Mouse (Mus musculus) effector memory CD4-positive, alpha-beta T cell, adult 5 months (primary cell): ENCODE data around the gene Gabrd. TPM values are rescaled to one million over a fixed set of nuclear protein-coding genes. Genes with fewer than 3 reads are reported as not detected.

Experiments
- polyA plus RNA-seq: library from polyadenylated mRNA; unstranded; fragments of 100-300 nt; shearing (Covaris generic); gene quantifications from one replicate; pipeline ENCODE4 v1.2.1, GENCODE M21; 2017

Gene Gabrd
- 0.32 TPM for polyA plus RNA-seq

GRCm38 (mm10) chr4:155397511-155398221 lies at the start of gene Gabrd:
Gene Gabrd (minus strand): TSS chr4:155398112.

GRCm38 (mm10) chr4:155409058-155409776 lies 11.3 kb upstream of the Gabrd start, which contains the start of gene Cfap74:
Gene Cfap74 (plus strand): TSS chr4:155409190.

GRCm38 (mm10) chr4:155361303-155361791 lies 36.6 kb downstream of the Gabrd start, which contains the start of gene Prkcz:
Gene Prkcz (minus strand): TSS chr4:155361361.

Other genes starting within 250 kb of the Gabrd start
- gene Ski, start 175.5 kb downstream of the Gabrd start, polyA plus RNA-seq = 136 TPM
- gene Faap20, start 148.3 kb downstream of the Gabrd start, polyA plus RNA-seq = 51.6 TPM
- gene Prkcz, start 36.8 kb downstream of the Gabrd start, polyA plus RNA-seq = 30.7 TPM
- gene Cfap74, start 11.1 kb upstream of the Gabrd start, polyA plus RNA-seq = 3.9 TPM
- gene Tmem52, start 71.0 kb upstream of the Gabrd start, polyA plus RNA-seq = not detected
- gene Gnb1, start 93.2 kb upstream of the Gabrd start, polyA plus RNA-seq = 438 TPM
- 98.5 TPM for gene Nadk, start 164.3 kb upstream of the Gabrd start, polyA plus RNA-seq
- gene Slc35e2, start 203.3 kb upstream of the Gabrd start, polyA plus RNA-seq = 25.6 TPM
- gene Cdk11b, start 226.7 kb upstream of the Gabrd start, polyA plus RNA-seq = 793 TPM
- not detected for gene Gm10563, start 247.3 kb upstream of the Gabrd start, polyA plus RNA-seq